ENCODE assay signal across 8 mouse cellular contexts in genomic region chr12:25094621-25095521, GRCm38 (mm10). TPM values are rescaled to one million over a fixed set of nuclear protein-coding genes. Genes with fewer than 3 reads are reported as not detected.
DNase-seq lines count a peak whose midpoint lies in the region; ATAC-seq and TF ChIP-seq lines count a peak whose summit lies in the region.

No protein-coding gene starts in this region.

- no peaks in the 10 kb centered on the region for H3K36me3 ChIP-seq in heart, embryonic 16.5 days (ENCODE audit: control insufficient read depth, insufficient read depth)
- H3K36me3 ChIP-seq in midbrain, embryonic 14.5 days (ENCODE audit: control insufficient read depth, insufficient read depth, low read length) = no peaks in the 10 kb centered on the region

- no peaks in the 10 kb centered on the region for H3K27me3 ChIP-seq in heart, embryonic 16.5 days (ENCODE audit: control insufficient read depth, insufficient read depth, low read length)
- H3K27me3 ChIP-seq in midbrain, embryonic 14.5 days (ENCODE audit: control insufficient read depth, insufficient read depth, low read length) = no peaks in the 10 kb centered on the region; the same call in 1 of the 2 replicates

- peak overlapping the region; percentile 87 for H3K27ac ChIP-seq in gastrocnemius, adult 2 months
- H3K27ac ChIP-seq in heart, embryonic 16.5 days (ENCODE audit: low read length) = peak overlapping the region; percentile 83
- H3K27ac ChIP-seq in midbrain, embryonic 14.5 days (replicated peaks; ENCODE audit: low read depth, low read length) = peak overlapping the region; percentile 50; the same call in 1 of the 2 replicates

- no peak for DNase-seq in gastrocnemius, adult 2 months
- DNase-seq in gastrocnemius, adult 8-10 months (ENCODE audit: low spot score in 2 of 2) = no peak
- peak; percentile 62 for DNase-seq in CD4-positive, CD25-positive, alpha-beta regulatory T cell, adult 2 months (ENCODE audit: low read depth, low spot score)
- peak; percentile 64 for DNase-seq in embryo, embryonic 11 days
- peak; percentile 46 to 47 for DNase-seq in kidney, postnatal 25 days
- peak; percentile 61 for DNase-seq in midbrain, embryonic 14.5 days
- peak; percentile 26 for DNase-seq in yolk sac, embryonic 10.5 days (ENCODE audit: low spot score)

- intact Hi-C loops in gastrocnemius, adult 2 months (cut with DNase I) = loop anchor here (5.0 to 10.0 kb wide), 4 partner anchors 70 to 1220 kb away; no protein-coding TSS in a partner anchor

- peak overlapping the region; percentile 93 for H3K4me3 ChIP-seq in gastrocnemius, adult 2 months
- H3K4me3 ChIP-seq in heart, embryonic 16.5 days (ENCODE audit: low read length) = peak overlapping the region; percentile 92
- H3K4me3 ChIP-seq in midbrain, embryonic 14.5 days (replicated peaks; ENCODE audit: low read depth, low read length) = peak overlapping the region; percentile 51

- peak overlapping the region; percentile 83 for H3K9ac ChIP-seq in heart, embryonic 16.5 days (ENCODE audit: low read length)
- H3K9ac ChIP-seq in midbrain, embryonic 14.5 days (replicated peaks; ENCODE audit: low read length) = peak overlapping the region; percentile 61

- WGBS in heart, embryonic 16.5 days = 2% methylated on average over 22 of the region's 22 CpGs
- 1% methylated on average over 22 of the region's 22 CpGs for WGBS in midbrain, embryonic 14.5 days

- peak overlapping the region; percentile 86 for H3K4me2 ChIP-seq in heart, embryonic 16.5 days (ENCODE audit: low read depth, low read length)
- peak overlapping the region; percentile 97 for H3K4me2 ChIP-seq in midbrain, embryonic 14.5 days (ENCODE audit: low read length)

- TF ChIP-seq CTCF in gastrocnemius, adult 2 months (IDR thresholded peaks at IDR 0.05) = no peak

- ATAC-seq in heart, embryonic 16.5 days (replicated peaks; ENCODE audit: extremely low read depth, insufficient read depth, low FRiP score) = no peak
- no peak for ATAC-seq in midbrain, embryonic 14.5 days (ENCODE audit: low FRiP score, low TSS enrichment)

- H3K9me3 ChIP-seq in heart, embryonic 16.5 days (replicated peaks; ENCODE audit: control insufficient read depth, low read length) = no peaks in the 10 kb centered on the region
- H3K9me3 ChIP-seq in midbrain, embryonic 14.5 days (ENCODE audit: control insufficient read depth, low read length) = no peaks in the 10 kb centered on the region

- peaks cover 32% of the 10 kb centered on the region for H3K4me1 ChIP-seq in heart, embryonic 16.5 days (ENCODE audit: control insufficient read depth, insufficient read depth, low read length)
- peaks cover 30% of the 10 kb centered on the region for H3K4me1 ChIP-seq in midbrain, embryonic 14.5 days (ENCODE audit: control insufficient read depth, insufficient read depth, low read length)

RNA-seq across cellular contexts. Expression of gene Id2, which starts 2.1 kb away (rescaled TPM):
- total RNA-seq in gastrocnemius, adult 2 months (2021) = 1 to 10 TPM; 1.6 to 2.0 TPM
- 1 to 10 TPM; 1.1 to 1.8 (median 1.3) TPM for total RNA-seq in gastrocnemius, adult 8-10 months (2022)
- 157 TPM in 2 replicates for polyA plus RNA-seq in heart, embryonic 16.5 days (2015; fragmentation: Nextera tagmentation; extraction: Ambion mirVana)
- polyA plus RNA-seq in midbrain, embryonic 14.5 days (2014; fragmentation: Nextera tagmentation; extraction: Ambion mirVana) = 257 and 299 TPM in 2 replicates

Comparison
In these comparisons a context has a peak if more than half of its experiments do, and no peak if none do; other contexts are left out.
1. DNase-seq: peak in CD4-positive, CD25-positive, alpha-beta regulatory T cell, adult 2 months (single experiment), embryo, embryonic 11 days (single experiment), kidney, postnatal 25 days (2 of 2), midbrain, embryonic 14.5 days (single experiment) and yolk sac, embryonic 10.5 days (single experiment); none in gastrocnemius, adult 2 months (single experiment) and gastrocnemius, adult 8-10 months (0 of 2).
2. Peak in every context shown above with its lines, with median percentiles within 50 percentile points of each other: H3K27ac ChIP-seq and H3K4me3 ChIP-seq.